Mouse (Mus musculus) adrenal gland, adult 2 months (tissue): ENCODE measurements around the gene Clec4a4. TPM values are rescaled to one million over a fixed set of nuclear protein-coding genes. Genes with fewer than 3 reads are reported as not detected.
A peak's percentile ranks its signal among the peaks of the same experiment; 100 is the strongest.
"Not testable (repeated sequence)": the region's sequence is repeated elsewhere in the genome, so short reads cannot be mapped to it uniquely, and the experiment has no call there.

Source experiments
- DNase-seq: peaks from one replicate; pipeline ENCODE4 v3.0.0; 2021
- long read RNA-seq: library from polyadenylated mRNA; stranded (forward); transcript quantifications from one replicate; pipeline ENCODE4 v2.0.0, GENCODE M21; 2021
- polyA plus RNA-seq: library from polyadenylated mRNA; depleted of rRNA; stranded (reverse); fragments of >200 nt; gene quantifications from 2 replicates; pipeline ENCODE4 v1.2.3, GENCODE M21; 2012; rRNA removed
- total RNA-seq, 2 experiments: library from RNA; stranded (reverse); gene quantifications; 2 replicates each; pipeline ENCODE4 v1.2.3; 2021

Clec4a4 gene
- not detected for total RNA-seq
- polyA plus RNA-seq, result not detected in 2 replicates
- long read RNA-seq, result 0 reads

DNA sequence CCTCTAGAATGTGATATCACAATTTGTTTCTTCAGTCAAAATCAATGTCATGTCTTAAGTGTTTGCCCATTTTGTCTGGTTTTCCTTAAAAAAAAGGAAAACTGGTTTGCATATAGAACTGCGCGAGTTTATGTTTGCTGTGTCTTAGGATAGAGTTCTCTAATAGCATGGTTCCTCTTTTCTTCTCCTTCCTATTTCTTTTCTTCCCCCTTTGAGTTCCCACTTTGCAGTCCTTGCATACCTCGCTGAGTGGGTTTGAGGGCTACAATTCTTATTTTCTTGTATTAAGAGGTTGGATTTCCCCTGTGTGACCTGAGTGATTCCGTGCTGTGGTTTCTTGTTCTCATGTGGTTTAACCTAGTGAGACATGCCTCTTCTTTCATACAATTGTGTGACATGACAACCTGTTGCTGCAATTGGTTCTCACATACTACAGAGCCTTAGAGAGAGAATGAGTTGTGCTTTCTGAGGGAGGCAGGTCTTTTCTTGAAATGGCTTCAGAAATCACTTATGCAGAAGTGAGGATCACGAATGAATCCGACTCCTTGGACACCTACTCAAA lies at the start of gene Clec4a4:
Gene Clec4a4 (plus strand): TSS at position 492 of the 562 bp plus-strand sequence.
- DNase-seq, result no peak

DNA sequence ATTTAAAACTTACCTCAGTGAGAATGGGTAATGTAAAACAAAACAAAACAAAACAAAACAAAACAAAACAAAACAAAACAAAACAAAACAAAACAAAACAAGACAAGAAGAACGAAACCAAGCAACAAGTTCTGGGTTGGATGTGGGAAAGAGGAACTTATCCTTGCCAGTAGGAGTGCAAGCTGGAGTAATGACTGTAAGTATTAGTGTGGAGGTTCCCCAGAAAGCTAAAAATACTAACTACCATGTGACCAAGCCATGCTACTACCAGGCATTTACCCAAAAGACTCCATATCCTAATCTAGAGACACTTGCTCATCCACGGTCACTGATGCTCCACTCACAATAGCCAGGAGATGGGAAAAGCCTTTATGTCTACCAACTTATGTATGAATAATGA lies 43.4 kb upstream of the Clec4a4 start:
- DNase-seq, result no peak

DNA sequence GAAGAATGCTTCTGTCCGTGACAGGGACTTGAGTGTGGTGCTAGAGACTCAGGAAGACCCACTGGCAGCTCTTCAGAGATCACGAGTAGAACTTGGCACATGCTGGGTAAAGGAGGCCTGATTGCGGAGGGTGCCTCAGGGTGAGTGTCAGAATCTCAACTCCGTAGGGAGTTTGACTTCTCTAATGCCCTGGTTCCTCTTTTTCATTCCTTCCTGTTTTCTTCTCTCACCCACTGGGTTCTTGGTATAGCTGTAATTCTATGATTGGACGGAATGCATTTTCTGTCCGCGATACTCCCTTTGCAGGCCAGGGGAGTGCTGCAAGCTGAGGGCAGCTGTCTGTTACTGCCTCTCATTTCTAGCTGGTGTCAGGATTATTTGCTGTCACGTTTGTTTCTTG lies 37.8 kb upstream of the Clec4a4 start, which contains the start of gene Clec4a3:
Gene Clec4a3 (plus strand): TSS at position 115 of the 400 bp plus-strand sequence.
- DNase-seq, result peak; percentile 5

DNA sequence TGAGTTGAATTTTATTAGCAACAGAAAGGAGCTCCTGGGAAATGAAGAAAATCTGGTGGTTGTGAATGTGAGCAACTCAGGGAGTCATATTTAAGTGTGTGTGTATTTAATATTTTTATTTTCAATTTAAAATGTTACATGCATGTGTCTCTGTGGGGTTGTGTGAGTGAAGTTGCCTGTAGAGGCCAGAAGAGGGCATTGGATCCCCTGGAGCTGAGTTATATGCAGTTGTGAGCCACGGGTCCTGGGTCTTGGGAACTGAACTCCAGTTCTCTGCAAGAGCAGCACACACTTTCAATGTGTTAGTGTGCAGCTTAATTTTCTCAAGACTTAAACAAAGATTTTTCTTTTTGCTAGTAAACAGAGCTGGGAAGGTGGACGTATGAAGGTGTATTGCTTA lies 25.6 kb upstream of the Clec4a4 start:
- no peak for DNase-seq

DNA sequence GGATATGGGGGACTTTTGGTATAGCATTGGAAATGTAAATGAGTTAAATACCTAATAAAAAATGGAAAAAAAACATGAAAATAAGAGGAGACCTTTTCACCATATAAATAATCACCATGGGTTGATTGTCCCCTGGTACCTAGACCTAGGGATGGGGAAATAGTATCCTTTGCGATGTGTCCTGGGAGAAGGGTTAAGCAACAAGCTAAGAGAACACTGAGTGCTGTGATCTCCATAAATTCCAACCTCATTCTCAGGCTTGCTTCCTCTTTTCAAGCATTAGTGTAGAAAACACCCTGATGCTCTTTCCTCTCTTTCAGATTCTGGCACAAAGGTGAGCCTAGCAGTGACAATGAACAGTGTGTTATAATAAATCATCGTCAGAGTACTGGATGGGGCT lies 21.1 kb upstream of the Clec4a4 start:
- no peak for DNase-seq

DNA sequence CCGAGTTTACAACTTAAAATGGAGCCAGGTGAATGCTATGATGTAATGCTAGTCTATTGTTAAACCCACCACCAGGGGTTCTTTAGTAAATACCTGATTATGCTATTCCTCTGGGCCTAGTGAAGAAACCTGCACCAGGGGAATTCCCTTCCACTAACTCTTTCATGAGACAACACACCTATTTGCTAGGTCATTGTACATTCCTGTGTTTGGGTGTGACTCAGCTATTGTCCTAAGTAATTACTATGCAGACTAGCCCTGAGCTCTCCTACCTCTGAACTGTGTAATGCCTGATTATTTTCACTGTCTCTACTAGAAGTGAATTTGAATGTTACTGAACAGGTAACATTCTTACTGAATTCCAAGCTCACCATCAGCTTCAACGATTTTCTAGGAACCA lies 14.5 kb downstream of the Clec4a4 start:
- not testable (repeated sequence) for DNase-seq

DNA sequence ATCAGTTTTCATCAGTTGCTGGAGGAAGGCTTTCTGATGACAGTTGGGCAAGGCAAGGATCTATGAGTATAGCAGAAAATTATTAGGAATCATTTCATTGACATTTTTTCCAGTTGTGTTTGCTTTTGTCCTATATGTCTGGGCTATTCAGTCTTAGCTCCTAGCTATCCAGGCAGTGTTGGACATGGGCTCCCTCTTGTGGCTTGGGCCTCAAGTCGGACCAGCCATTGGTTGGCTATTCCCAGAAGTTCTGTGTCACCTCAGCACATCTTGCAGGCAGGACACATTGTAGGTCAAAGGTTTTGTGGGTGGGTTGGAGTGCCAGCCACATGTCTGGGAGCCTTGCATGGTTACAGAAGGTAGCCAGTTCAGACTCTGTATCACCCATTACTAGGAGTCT lies 15.4 kb downstream of the Clec4a4 start:
- DNase-seq, result peak; percentile 3

DNA sequence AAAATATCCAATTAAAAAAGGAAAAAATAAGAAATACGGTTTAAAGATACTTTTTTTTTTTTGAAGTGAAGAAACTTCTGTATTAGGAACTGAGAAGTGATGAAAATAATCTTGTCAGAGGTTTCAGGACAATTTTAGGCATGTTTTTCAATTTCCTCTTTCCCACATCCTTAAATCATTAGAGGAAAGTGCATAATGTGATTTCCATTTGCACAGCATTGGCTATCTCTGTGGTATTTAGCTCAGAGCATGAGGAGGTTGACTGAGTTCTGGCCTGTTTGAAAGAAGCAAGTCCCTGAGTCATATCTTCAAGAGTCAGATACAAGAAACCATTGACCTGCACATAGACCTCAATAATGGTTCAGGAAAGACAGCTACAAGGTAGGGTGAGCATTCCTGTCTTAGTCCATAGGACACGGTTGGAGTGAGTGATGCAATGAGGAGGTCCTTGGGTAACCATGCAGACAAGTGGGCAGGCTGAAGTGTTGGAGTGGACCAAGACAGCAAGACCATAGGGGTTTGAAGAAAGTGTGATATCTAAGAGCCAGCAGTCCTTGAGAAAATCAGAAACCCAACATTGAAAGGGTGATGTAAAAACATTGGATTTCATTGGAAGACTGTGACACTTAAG lies 59.7 kb downstream of the Clec4a4 start, which contains the start of gene Clec4b1:
Gene Clec4b1 (plus strand): TSS at position 221 of the 631 bp plus-strand sequence.
- no peak for DNase-seq

Other genes with a start within 250 kb of the Clec4a4 start
- 10 to 100 TPM in 1 of 2 experiments, 1 to 10 TPM in 1; 5.2 to 10.5 TPM for gene Slc2a3, start 188.7 kb upstream of the Clec4a4 start, total RNA-seq
- gene Slc2a3, start 188.7 kb upstream of the Clec4a4 start, polyA plus RNA-seq, result 2.1 and 2.2 TPM in 2 replicates
- 10 to 100 TPM; 20.0 to 24.4 TPM for gene Foxj2, start 170.5 kb upstream of the Clec4a4 start, total RNA-seq
- gene Foxj2, start 170.5 kb upstream of the Clec4a4 start, polyA plus RNA-seq, result 12.4 and 14.8 TPM in 2 replicates
- 1 to 10 TPM; 2.6 to 6.7 TPM for gene C3ar1, start 134.2 kb upstream of the Clec4a4 start, total RNA-seq
- 2.7 and 3.0 TPM in 2 replicates for gene C3ar1, start 134.2 kb upstream of the Clec4a4 start, polyA plus RNA-seq
- 10 to 100 TPM; 51.3 to 55.3 TPM for gene Necap1, start 115.9 kb upstream of the Clec4a4 start, total RNA-seq
- 10.7 and 12.4 TPM in 2 replicates for gene Necap1, start 115.9 kb upstream of the Clec4a4 start, polyA plus RNA-seq
- 1 to 10 TPM; 2.6 to 3.5 TPM for gene Clec4a1, start 68.5 kb upstream of the Clec4a4 start, total RNA-seq
- 0.33 and 0.42 TPM in 2 replicates for gene Clec4a1, start 68.5 kb upstream of the Clec4a4 start, polyA plus RNA-seq
- gene Clec4a3, start 37.9 kb upstream of the Clec4a4 start, total RNA-seq, result 1 to 10 TPM; 3.7 to 3.8 TPM
- not detected in 2 replicates for gene Clec4a3, start 37.9 kb upstream of the Clec4a4 start, polyA plus RNA-seq
- gene Clec4b1, start 59.6 kb downstream of the Clec4a4 start, total RNA-seq, result 1 to 10 TPM in 1 of 2 experiments, under 1 TPM in 1; 0.40 to 1.2 TPM
- 0.25 and 0.32 TPM in 2 replicates for gene Clec4b1, start 59.6 kb downstream of the Clec4a4 start, polyA plus RNA-seq
- gene Clec4a2, start 116.1 kb downstream of the Clec4a4 start, total RNA-seq, result 1 to 10 TPM; 1.9 to 4.9 TPM
- gene Clec4a2, start 116.1 kb downstream of the Clec4a4 start, polyA plus RNA-seq, result 0.48 and 0.51 TPM in 2 replicates
- gene Clec4b2, start 182.5 kb downstream of the Clec4a4 start, total RNA-seq, result under 1 TPM in 1 of 2 experiments, not detected in 1; 0.35 TPM
- not detected in 2 replicates for gene Clec4b2, start 182.5 kb downstream of the Clec4a4 start, polyA plus RNA-seq
- gene Clec4n, start 239.5 kb downstream of the Clec4a4 start, total RNA-seq, result 1 to 10 TPM in 1 of 2 experiments, under 1 TPM in 1; 0.52 to 2.4 TPM
- gene Clec4n, start 239.5 kb downstream of the Clec4a4 start, polyA plus RNA-seq, result 0.13 and 0.36 TPM in 2 replicates